Mouse (Mus musculus): ENCODE data around the gene Tns1. TPM values are rescaled to one million over a fixed set of nuclear protein-coding genes. Genes with fewer than 3 reads are reported as not detected.

The Tns1 gene
- polyA plus RNA-seq, 1 experiment from 2014 or later, result 15.5 TPM

Other genes with a start within 250 kb of the Tns1 start
- 0.26 and 0.43 TPM in 2 replicates for gene Rufy4, start 1.1 kb upstream of the Tns1 start, polyA plus RNA-seq (2014; fragmentation: Nextera tagmentation; extraction: Ambion mirVana)
- 0.11 TPM in 1 of 2 replicates, not detected in the other for gene Cxcr2, start 29.5 kb upstream of the Tns1 start, polyA plus RNA-seq (2014; fragmentation: Nextera tagmentation; extraction: Ambion mirVana)
- not detected in 2 replicates for gene Cxcr1, start 70.2 kb upstream of the Tns1 start, polyA plus RNA-seq (2014; fragmentation: Nextera tagmentation; extraction: Ambion mirVana)
- 324 and 329 TPM in 2 replicates for gene Arpc2, start 111.6 kb upstream of the Tns1 start, polyA plus RNA-seq (2014; fragmentation: Nextera tagmentation; extraction: Ambion mirVana)
- gene Gpbar1, start 154.1 kb upstream of the Tns1 start, polyA plus RNA-seq (2014; fragmentation: Nextera tagmentation; extraction: Ambion mirVana), result 0.19 TPM in 1 of 2 replicates, not detected in the other
- gene Aamp, start 160.3 kb upstream of the Tns1 start, polyA plus RNA-seq (2014; fragmentation: Nextera tagmentation; extraction: Ambion mirVana), result 188 and 201 TPM in 2 replicates
- 146 and 149 TPM in 2 replicates for gene Pnkd, start 160.5 kb upstream of the Tns1 start, polyA plus RNA-seq (2014; fragmentation: Nextera tagmentation; extraction: Ambion mirVana)
- 8.0 TPM in 2 replicates for gene Tmbim1, start 181.2 kb upstream of the Tns1 start, polyA plus RNA-seq (2014; fragmentation: Nextera tagmentation; extraction: Ambion mirVana)
- gene Catip, start 237.7 kb upstream of the Tns1 start, polyA plus RNA-seq (2014; fragmentation: Nextera tagmentation; extraction: Ambion mirVana), result 1.2 and 1.7 TPM in 2 replicates